Mouse (Mus musculus): ENCODE measurements at regions not wholly inside any gene's neighbourhood (a gene's known extent, or its start where the extent isn't known, plus 50 kb on each side); places are given as distances from the start of the nearest gene placed in this dataset.

DNA sequence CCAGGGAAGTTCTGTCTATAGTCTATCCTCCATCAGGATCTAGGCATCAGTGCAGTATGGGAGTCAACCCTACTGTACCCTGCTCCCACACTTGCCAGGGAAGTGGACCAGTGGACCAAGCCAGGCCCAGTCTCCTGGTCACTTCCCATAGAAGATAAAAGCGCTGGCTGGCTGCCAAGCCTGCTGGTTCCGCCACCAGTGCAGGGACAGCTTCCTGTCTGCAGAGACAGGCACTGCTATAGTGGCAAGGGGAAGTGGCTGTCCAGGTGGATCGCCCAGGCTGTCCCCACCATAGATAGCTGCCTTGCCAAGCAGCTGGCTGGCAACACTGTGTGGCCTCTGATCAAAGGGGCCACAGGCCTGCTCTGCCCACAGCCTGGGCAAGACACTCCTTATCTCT lies 98.5 kb upstream of the Wnt4 start:
- Histone ChIP-seq H3K27me3 (ENCODE audit: control insufficient read depth, insufficient read depth, low read length) (no peaks in the 10 kb centered on the region), H3K4me2 (replicated peaks) (no peak overlapping the region), H3K27ac (no peak overlapping the region), H3K4me1 (replicated peaks; ENCODE audit: control insufficient read depth, insufficient read depth, low read length) (no peaks in the 10 kb centered on the region), H3K9ac (no peak overlapping the region), H3K36me3 (replicated peaks; ENCODE audit: control insufficient read depth, insufficient read depth) (no peaks in the 10 kb centered on the region), H3K9me3 (ENCODE audit: control insufficient read depth, low read length) (no peaks in the 10 kb centered on the region), H3K4me3 (replicated peaks; ENCODE audit: low read length) (no peak overlapping the region)
- DNase-seq (ENCODE audit: low spot score) (no peak), ATAC-seq (ENCODE audit: low FRiP score) (no peak)
- WGBS = 64% methylated on average over 3 of the region's 3 CpGs

DNA sequence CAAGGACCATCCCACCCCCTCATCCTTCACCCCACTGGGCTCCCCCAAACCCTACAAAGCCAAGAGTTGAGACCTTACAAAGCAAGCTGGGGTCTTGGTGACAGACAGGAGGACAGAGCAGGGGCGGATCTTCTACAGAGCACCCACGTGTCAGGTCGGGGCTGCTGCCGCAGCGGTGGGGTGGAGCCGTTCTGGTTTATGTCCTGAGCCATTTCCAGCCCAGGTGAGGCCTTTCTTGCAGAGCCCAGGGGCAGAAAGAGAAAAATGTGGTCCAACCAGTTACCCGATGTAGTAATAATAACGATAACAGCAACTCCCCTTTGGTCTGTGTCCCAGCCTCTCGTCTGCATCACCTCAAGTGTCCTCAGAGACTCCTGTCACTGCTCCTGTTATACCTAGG lies 112.4 kb upstream of the Wnt4 start:
- H3K9ac ChIP-seq = 0 out of 2 replicates have a peak overlapping the region, but pooled peaks have one; percentile 1
- no peak for ATAC-seq (ENCODE audit: low FRiP score)
- 45% methylated on average over 9 of the region's 9 CpGs for WGBS

DNA sequence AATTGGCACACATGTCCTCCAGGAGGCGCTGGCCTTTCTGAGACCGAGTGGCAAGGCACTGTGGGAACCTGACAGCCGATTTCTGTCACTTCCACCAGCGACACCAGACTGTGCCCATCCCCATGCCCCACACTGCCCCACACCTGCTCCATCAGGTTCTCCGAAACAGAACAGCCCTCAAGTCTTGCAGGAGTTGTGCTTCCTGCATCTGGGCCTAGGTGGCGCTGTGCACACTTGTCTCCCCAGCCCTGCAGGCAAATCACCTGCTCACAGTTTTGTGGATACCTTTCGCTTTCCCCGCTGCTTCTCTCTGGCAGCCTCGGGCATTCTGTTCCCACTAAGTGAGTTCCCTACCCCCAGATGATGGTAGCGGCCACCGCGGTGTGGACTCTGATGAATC lies 112.9 kb upstream of the Wnt4 start:
- ATAC-seq (ENCODE audit: low FRiP score) = peak; percentile 37; the same call in 1 of the 2 replicates
- Histone ChIP-seq H3K27me3 (ENCODE audit: control insufficient read depth, insufficient read depth, low read length) (0 out of 2 replicates have a peak, but pooled peaks cover 5% of the 10 kb centered on the region), H3K27ac (no peak overlapping the region), H3K9me3 (ENCODE audit: control insufficient read depth, low read length) (no peaks in the 10 kb centered on the region), H3K9ac (0 out of 2 replicates have a peak overlapping the region, but pooled peaks have one; percentile 1), H3K4me3 (replicated peaks; ENCODE audit: low read length) (peak overlapping the region; percentile 11; the same call in 1 of the 2 replicates), H3K36me3 (replicated peaks; ENCODE audit: control insufficient read depth, insufficient read depth) (no peaks in the 10 kb centered on the region), H3K4me2 (replicated peaks) (peak overlapping the region; percentile 46), H3K4me1 (replicated peaks; ENCODE audit: control insufficient read depth, insufficient read depth, low read length) (no peaks in the 10 kb centered on the region)
- 3% methylated on average over 12 of the region's 12 CpGs for WGBS
- peak; percentile 82 for DNase-seq (ENCODE audit: low spot score)

More for the DNA sequence above, 112.4 kb upstream of the Wnt4 start:
- no peaks in the 10 kb centered on the region for H3K4me1 ChIP-seq (replicated peaks; ENCODE audit: control insufficient read depth, insufficient read depth, low read length)
- H3K4me3 ChIP-seq (replicated peaks; ENCODE audit: low read length) = peak overlapping the region; percentile 11; the same call in 1 of the 2 replicates
- no peaks in the 10 kb centered on the region for H3K9me3 ChIP-seq (ENCODE audit: control insufficient read depth, low read length)
- 0 out of 2 replicates have a peak, but pooled peaks cover 5% of the 10 kb centered on the region for H3K27me3 ChIP-seq (ENCODE audit: control insufficient read depth, insufficient read depth, low read length)
- peak overlapping the region; percentile 46 for H3K4me2 ChIP-seq (replicated peaks)
- no peak for DNase-seq (ENCODE audit: low spot score)
- H3K27ac ChIP-seq = no peak overlapping the region
- no peaks in the 10 kb centered on the region for H3K36me3 ChIP-seq (replicated peaks; ENCODE audit: control insufficient read depth, insufficient read depth)

DNA sequence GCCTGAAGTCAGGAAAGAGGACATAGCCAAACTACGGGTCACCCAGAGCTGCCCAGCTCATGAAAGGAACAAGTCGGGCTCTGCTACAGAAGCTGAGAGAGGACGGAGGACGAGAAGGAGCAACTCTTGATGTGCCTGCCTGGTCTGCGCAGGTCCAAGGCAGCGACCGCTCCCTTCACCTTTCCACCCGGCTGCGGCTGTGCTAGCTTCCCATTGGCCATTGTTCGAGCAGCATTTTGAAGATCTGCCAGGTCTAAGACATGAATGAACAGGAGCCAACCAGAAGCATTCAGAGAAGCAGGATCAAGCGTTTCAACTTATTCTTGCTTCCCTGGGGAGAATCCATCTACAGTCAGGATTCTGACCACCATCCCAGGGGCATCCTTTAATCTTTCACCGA lies 113.3 kb upstream of the Wnt4 start:
- Histone ChIP-seq H3K36me3 (replicated peaks; ENCODE audit: control insufficient read depth, insufficient read depth) (no peaks in the 10 kb centered on the region), H3K27ac (no peak overlapping the region), H3K4me1 (replicated peaks; ENCODE audit: control insufficient read depth, insufficient read depth, low read length) (no peaks in the 10 kb centered on the region), H3K9me3 (ENCODE audit: control insufficient read depth, low read length) (no peaks in the 10 kb centered on the region), H3K9ac (no peak overlapping the region), H3K4me3 (replicated peaks; ENCODE audit: low read length) (no peak overlapping the region), H3K4me2 (replicated peaks) (no peak overlapping the region), H3K27me3 (ENCODE audit: control insufficient read depth, insufficient read depth, low read length) (0 out of 2 replicates have a peak, but pooled peaks cover 5% of the 10 kb centered on the region)
- DNase-seq (ENCODE audit: low spot score) (no peak), ATAC-seq (ENCODE audit: low FRiP score) (no peak)
- WGBS = 68% methylated on average over 12 of the region's 12 CpGs

DNA sequence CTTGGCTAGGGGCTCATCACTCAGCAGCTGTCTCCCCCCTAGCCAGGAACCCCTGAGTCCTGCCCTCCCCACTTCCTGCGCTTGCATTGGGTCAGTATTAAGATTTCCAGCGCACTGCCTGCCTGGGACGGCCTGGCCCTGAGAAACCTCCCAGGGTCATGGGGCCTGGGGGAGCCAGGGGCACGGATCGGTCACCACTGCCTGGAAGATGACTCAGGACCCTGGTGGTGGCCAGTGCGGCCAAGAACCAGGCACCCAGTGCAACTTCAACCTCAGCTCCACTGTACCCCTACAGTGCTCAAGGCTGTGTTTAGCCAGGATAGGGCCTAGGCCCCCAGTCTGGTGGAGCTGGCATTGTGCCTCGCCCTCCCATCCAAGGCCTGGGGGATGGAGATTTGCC lies 111.9 kb upstream of the Zbtb40 start:
- no peak overlapping the region for H3K27ac ChIP-seq
- DNase-seq (ENCODE audit: low spot score) (no peak), ATAC-seq (ENCODE audit: low FRiP score) (no peak)

DNA sequence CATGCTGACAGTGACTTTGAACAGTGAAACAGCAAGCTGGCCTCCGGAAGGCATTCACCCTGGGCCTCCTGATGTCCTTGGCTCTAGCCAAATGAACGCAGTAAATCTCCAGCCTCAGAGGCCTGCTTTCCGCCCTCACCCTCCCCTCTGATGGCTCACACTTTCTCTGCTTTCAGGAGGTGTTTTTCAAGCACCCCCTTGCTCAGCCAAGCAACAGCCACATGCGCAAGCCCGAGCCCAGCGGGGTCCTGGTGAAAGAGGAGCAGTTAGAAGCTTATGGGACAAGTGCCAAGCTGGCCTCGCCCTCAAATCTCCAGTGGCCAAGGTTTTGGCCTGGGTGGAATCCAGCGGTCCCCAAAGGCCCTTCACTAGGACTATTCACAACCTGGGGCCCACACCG lies 109.6 kb upstream of the Zbtb40 start:
- Histone ChIP-seq H3K9ac (no peak overlapping the region), H3K27ac (no peak overlapping the region), H3K27me3 (ENCODE audit: control insufficient read depth, insufficient read depth, low read length) (no peaks in the 10 kb centered on the region), H3K36me3 (replicated peaks; ENCODE audit: control insufficient read depth, insufficient read depth) (no peaks in the 10 kb centered on the region), H3K4me2 (replicated peaks) (no peak overlapping the region), H3K9me3 (ENCODE audit: control insufficient read depth, low read length) (no peaks in the 10 kb centered on the region), H3K4me3 (replicated peaks; ENCODE audit: low read length) (no peak overlapping the region), H3K4me1 (replicated peaks; ENCODE audit: control insufficient read depth, insufficient read depth, low read length) (no peaks in the 10 kb centered on the region)
- DNase-seq (ENCODE audit: low spot score) (no peak), ATAC-seq (ENCODE audit: low FRiP score) (no peak)
- 67% methylated on average over 9 of the region's 9 CpGs for WGBS

More for the DNA sequence above, 111.9 kb upstream of the Zbtb40 start:
- 92% methylated on average over 7 of the region's 7 CpGs for WGBS
- no peak overlapping the region for H3K4me3 ChIP-seq (replicated peaks; ENCODE audit: low read length)
- no peak overlapping the region for H3K4me2 ChIP-seq (replicated peaks)
- H3K36me3 ChIP-seq (replicated peaks; ENCODE audit: control insufficient read depth, insufficient read depth) = no peaks in the 10 kb centered on the region
- no peaks in the 10 kb centered on the region for H3K9me3 ChIP-seq (ENCODE audit: control insufficient read depth, low read length)
- H3K9ac ChIP-seq = no peak overlapping the region
- 0 out of 2 replicates have a peak, but pooled peaks cover 5% of the 10 kb centered on the region for H3K27me3 ChIP-seq (ENCODE audit: control insufficient read depth, insufficient read depth, low read length)
- H3K4me1 ChIP-seq (replicated peaks; ENCODE audit: control insufficient read depth, insufficient read depth, low read length) = no peaks in the 10 kb centered on the region

DNA sequence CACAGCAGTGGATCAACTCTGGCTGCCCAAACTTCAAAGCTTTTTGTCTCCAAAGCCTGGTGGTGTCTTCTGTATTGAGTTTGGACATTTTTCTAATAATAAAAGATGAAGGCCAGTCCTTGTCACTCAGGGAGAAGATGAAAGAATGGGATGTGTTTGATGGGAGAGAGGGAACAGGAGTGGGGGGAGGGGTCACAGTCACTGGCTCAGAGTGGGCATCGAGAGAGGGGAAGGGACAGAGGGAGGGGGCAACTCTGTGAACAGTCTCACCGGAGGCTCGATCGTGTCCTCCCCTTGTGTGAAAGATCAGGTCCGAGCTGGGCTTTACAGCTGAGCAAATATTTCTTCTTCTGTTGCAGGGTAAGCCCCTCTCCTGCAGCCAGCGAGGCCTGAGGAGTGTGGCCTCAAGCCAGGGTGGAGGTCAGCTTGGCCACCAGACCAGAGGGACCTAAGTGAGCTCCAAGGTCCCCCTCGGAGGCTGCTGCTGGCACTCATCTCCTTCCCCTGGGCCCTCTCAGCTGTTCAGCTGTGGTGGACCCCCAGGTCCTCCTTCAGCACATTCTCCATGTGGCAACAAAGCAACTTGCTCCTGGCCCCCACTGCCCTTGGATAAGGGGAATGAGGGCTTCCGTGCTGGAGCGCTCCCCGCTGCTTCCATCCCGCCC lies 108.0 kb upstream of the Zbtb40 start:
- Histone ChIP-seq H3K4me1 (replicated peaks; ENCODE audit: control insufficient read depth, insufficient read depth, low read length) (no peaks in the 10 kb centered on the region), H3K4me3 (replicated peaks; ENCODE audit: low read length) (no peak overlapping the region), H3K4me2 (replicated peaks) (no peak overlapping the region), H3K9me3 (ENCODE audit: control insufficient read depth, low read length) (no peaks in the 10 kb centered on the region), H3K36me3 (replicated peaks; ENCODE audit: control insufficient read depth, insufficient read depth) (no peaks in the 10 kb centered on the region), H3K9ac (no peak overlapping the region), H3K27ac (no peak overlapping the region), H3K27me3 (ENCODE audit: control insufficient read depth, insufficient read depth, low read length) (no peaks in the 10 kb centered on the region)
- DNase-seq (ENCODE audit: low spot score) (no peak), ATAC-seq (ENCODE audit: low FRiP score) (no peak)
- WGBS = 70% methylated on average over 11 of the region's 11 CpGs

DNA sequence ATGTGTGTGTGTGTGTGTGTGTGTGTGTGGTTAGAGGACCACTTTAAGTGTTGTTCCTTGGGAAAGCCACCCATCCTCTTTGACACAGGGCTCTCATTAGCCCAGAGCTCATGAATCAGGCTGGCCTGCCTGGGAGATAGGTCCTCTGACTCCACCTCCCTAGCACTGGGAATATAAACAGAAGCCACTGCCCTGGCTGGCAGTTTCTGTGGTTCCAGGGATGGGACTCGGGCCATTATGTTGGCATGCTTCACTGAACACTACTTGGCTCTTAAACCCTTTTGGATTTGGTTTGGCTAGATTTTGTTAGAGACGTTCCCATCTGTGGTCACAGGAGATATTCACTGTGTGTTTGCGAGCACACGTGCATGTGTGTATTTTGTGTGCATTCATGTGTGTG lies 100.2 kb upstream of the Zbtb40 start:
- no peak for DNase-seq (ENCODE audit: low spot score)
- Histone ChIP-seq H3K9me3 (ENCODE audit: control insufficient read depth, low read length) (no peaks in the 10 kb centered on the region), H3K9ac (no peak overlapping the region), H3K4me1 (replicated peaks; ENCODE audit: control insufficient read depth, insufficient read depth, low read length) (no peaks in the 10 kb centered on the region), H3K4me2 (replicated peaks) (no peak overlapping the region), H3K4me3 (replicated peaks; ENCODE audit: low read length) (no peak overlapping the region), H3K27ac (no peak overlapping the region), H3K36me3 (replicated peaks; ENCODE audit: control insufficient read depth, insufficient read depth) (no peaks in the 10 kb centered on the region), H3K27me3 (ENCODE audit: control insufficient read depth, insufficient read depth, low read length) (no peaks in the 10 kb centered on the region)
- WGBS = 67% methylated on average over 4 of the region's 4 CpGs
- ATAC-seq (ENCODE audit: low FRiP score) = no peak

DNA sequence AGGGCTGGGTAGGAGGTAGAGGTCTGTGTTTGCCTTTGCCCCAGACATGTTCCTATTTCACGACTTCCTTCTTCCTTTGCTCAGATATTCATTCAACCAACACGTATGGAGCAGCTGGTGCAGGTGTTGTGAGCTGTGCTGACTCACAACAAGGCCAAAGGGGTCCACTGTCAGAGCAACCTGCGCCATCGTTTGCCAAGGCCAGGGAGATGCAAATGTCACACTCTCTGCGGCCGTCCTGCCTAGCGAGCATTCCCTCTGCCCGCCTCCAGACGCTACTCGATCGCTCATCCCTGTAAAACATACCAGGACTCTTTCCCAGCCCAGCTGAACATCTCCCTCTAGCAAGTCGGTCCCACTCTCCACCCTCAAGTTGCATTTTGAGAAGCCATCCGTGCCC lies 99.2 kb upstream of the Zbtb40 start:
- Histone ChIP-seq H3K27ac (no peak overlapping the region), H3K4me3 (replicated peaks; ENCODE audit: low read length) (no peak overlapping the region), H3K4me2 (replicated peaks) (no peak overlapping the region), H3K27me3 (ENCODE audit: control insufficient read depth, insufficient read depth, low read length) (no peaks in the 10 kb centered on the region), H3K9me3 (ENCODE audit: control insufficient read depth, low read length) (no peaks in the 10 kb centered on the region), H3K9ac (no peak overlapping the region), H3K36me3 (replicated peaks; ENCODE audit: control insufficient read depth, insufficient read depth) (no peaks in the 10 kb centered on the region), H3K4me1 (replicated peaks; ENCODE audit: control insufficient read depth, insufficient read depth, low read length) (no peaks in the 10 kb centered on the region)
- 83% methylated on average over 13 of the region's 13 CpGs for WGBS
- ATAC-seq (ENCODE audit: low FRiP score) (no peak), DNase-seq (ENCODE audit: low spot score) (no peak)
